Mouse (Mus musculus): Measurements from ENCODE around the gene Chaf1a. TPM values are rescaled to one million over a fixed set of nuclear protein-coding genes. Genes with fewer than 3 reads are reported as not detected.

The Chaf1a gene
- 48.5 and 49.5 TPM in 2 replicates for total RNA-seq (2012; rRNA removed)
- polyA plus RNA-seq (2012; ENCODE audit: insufficient read depth in 1 of 2, insufficient read length in 2 of 2, low read depth in 1 of 2, low replicate concordance in 2 of 2, missing spikeins in 1 of 2) = 100 to 1,000 TPM in 1 of 2 experiments, not detected in 1; 116 TPM

DNA sequence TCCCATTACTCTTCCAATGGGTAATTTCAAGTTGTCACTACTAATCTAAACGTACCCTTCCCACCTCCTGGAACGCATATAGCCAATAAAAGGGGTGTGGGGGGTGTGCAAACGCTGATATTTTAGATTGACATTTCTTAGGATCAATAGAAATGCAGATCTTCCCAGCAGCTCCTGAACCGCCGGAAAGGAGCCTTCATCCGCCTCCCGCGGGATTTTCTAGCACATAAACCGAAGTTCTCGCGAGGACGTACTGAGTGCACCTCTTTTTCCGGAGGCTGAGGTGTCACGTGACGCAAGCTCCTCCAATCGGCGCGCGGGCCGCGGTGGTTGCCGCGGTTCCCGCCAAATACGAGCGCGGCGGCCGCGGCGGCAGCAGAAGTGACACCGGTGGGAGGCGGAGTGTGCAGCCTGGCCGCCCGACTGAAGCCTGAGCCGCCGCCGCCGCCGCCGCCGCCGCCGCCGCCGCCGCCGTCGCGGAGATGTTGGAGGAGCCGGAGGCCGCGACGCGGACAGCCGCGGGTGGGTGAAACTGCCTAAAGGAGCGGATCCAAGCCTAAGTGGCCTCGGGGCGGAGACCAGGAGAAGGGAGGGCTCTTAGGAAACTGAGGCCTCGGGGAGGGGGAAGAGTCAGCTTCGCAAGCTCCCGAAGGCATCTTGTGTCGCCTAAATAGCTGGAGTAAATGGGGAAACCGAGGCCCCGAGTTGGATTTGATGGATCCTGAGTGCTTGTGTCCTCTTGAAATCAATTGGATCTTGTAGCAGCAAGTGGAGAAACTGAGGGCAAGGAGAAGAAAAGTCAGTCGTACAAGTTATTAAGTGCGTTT, at the start of gene Chaf1a:
Gene Chaf1a, plus strand, starts transcription at position 410 of the 827 bp plus-strand sequence.
- H3K9me3 ChIP-seq (replicated peaks; ENCODE audit: insufficient read depth, low read length) = no peaks in the 10 kb centered on the region
- DNase-seq (ENCODE audit: low read depth, low spot score) = peak; percentile 99
- H3K9ac ChIP-seq (ENCODE audit: control insufficient read depth, low read depth, low read length, poor library complexity, severe bottlenecking) = peak within 1 kb of the TSS; percentile 98
- H3K4me1 ChIP-seq (ENCODE audit: control insufficient read depth in 1 of 2, insufficient read depth in 2 of 2, low read length in 2 of 2) = peaks cover 6 to 24% of the 10 kb centered on the region in 2 experiments
- H3K27ac ChIP-seq (ENCODE audit: control insufficient read depth, low read depth, low read length) = peak within 1 kb of the TSS; percentile 88
- no peak for TF ChIP-seq CHD1 (IDR thresholded peaks at IDR 0.05; ENCODE audit: low read depth, low read length)
- TF ChIP-seq EP300 (IDR thresholded peaks at IDR 0.05; ENCODE audit: low read depth in 1 of 2, low read length in 2 of 2) = no peak
- peak; percentile 97 for TF ChIP-seq CHD2 (IDR thresholded peaks at IDR 0.05; ENCODE audit: low read length)
- no peak for TF ChIP-seq NRF1 (IDR thresholded peaks at IDR 0.05; ENCODE audit: insufficient read depth, low read depth, low read length, poor library complexity, severe bottlenecking)
- peak; percentile 84 for TF ChIP-seq HCFC1 (IDR thresholded peaks at IDR 0.05; ENCODE audit: low read depth, low read length)
- TF ChIP-seq POLR2AphosphoS5 (IDR thresholded peaks at IDR 0.05; ENCODE audit: borderline replicate concordance, low read depth, low read length) = no peak
- 0 out of 2 replicates have a peak, but pooled peaks have one; percentile 6 for TF ChIP-seq MYC (IDR thresholded peaks at IDR 0.05; ENCODE audit: low read depth, low read length)
- peak; percentile 84; the same call in 1 of the 2 replicates for TF ChIP-seq E2F4 (IDR thresholded peaks at IDR 0.05; ENCODE audit: borderline replicate concordance, low read depth, low read length)
- 0 out of 2 replicates have a peak, but pooled peaks have one; percentile 21 for TF ChIP-seq TCF12 (IDR thresholded peaks at IDR 0.05; ENCODE audit: low read depth, low read length)
- peak; percentile 85 for TF ChIP-seq TBP (IDR thresholded peaks at IDR 0.05; ENCODE audit: low read depth, low read length)
- TF ChIP-seq MAZ (IDR thresholded peaks at IDR 0.05; ENCODE audit: low read depth, low read length) = 0 out of 2 replicates have a peak, but pooled peaks have one; percentile 32
- peak; percentile 86 for TF ChIP-seq GATA1 (IDR thresholded peaks at IDR 0.05; ENCODE audit: low read depth, low read length)
- peak; percentile 41; the same call in 1 of the 2 replicates for TF ChIP-seq ZMIZ1 (IDR thresholded peaks at IDR 0.05; ENCODE audit: low read depth, low read length)
- peak; percentile 66 for TF ChIP-seq POLR2A (IDR thresholded peaks at IDR 0.05; ENCODE audit: control insufficient read depth in 1 of 2, insufficient read depth in 1 of 2, low read depth in 1 of 2, low read length in 2 of 2, poor library complexity in 1 of 2)
- no peak for TF ChIP-seq CTCF (IDR thresholded peaks at IDR 0.05 in 2 of 3, conservative IDR thresholded peaks at IDR 0.05 in 1 of 3; ENCODE audit: control insufficient read depth in 1 of 3, insufficient read depth in 1 of 3, low read depth in 2 of 3, low read length in 3 of 3, poor library complexity in 1 of 3, severe bottlenecking in 1 of 3)
- TF ChIP-seq MEF2A (IDR thresholded peaks at IDR 0.05; ENCODE audit: extremely low read depth, insufficient replicate concordance, low read depth, low read length, poor library complexity, severe bottlenecking) = no peak
- TF ChIP-seq ETS1 (IDR thresholded peaks at IDR 0.05; ENCODE audit: low read depth, low read length) = no peak
- TF ChIP-seq SIN3A (IDR thresholded peaks at IDR 0.05; ENCODE audit: low read length) = peak; percentile 72
- no peak for TF ChIP-seq BHLHE40 (IDR thresholded peaks at IDR 0.05; ENCODE audit: borderline replicate concordance, low read depth, low read length)
- peak; percentile 66 for TF ChIP-seq NELFE (IDR thresholded peaks at IDR 0.05; ENCODE audit: low read depth, low read length)
- TF ChIP-seq USF2 (IDR thresholded peaks at IDR 0.05; ENCODE audit: borderline replicate concordance in 1 of 2, insufficient read depth in 1 of 2, low read depth in 1 of 2, low read length in 2 of 2) = peak; percentile 82 to 94
- peak; percentile 95 for TF ChIP-seq MAX (IDR thresholded peaks at IDR 0.05; ENCODE audit: low read length)
- peak; percentile 50; the same call in 1 of the 2 replicates for TF ChIP-seq POLR2AphosphoS2 (IDR thresholded peaks at IDR 0.05; ENCODE audit: low read length)
- no peak for TF ChIP-seq ZNF384 (IDR thresholded peaks at IDR 0.05; ENCODE audit: low read depth, low read length)
- TF ChIP-seq ELF1 (IDR thresholded peaks at IDR 0.05; ENCODE audit: low read depth, low read length) = peak; percentile 69
- no peak for TF ChIP-seq JUND (IDR thresholded peaks at IDR 0.05; ENCODE audit: low read depth, low read length)
- TF ChIP-seq KAT2A (conservative IDR thresholded peaks at IDR 0.05; ENCODE audit: low read depth, low read length) = no peak; the same call in 1 of the 2 replicates
- TF ChIP-seq USF1 (IDR thresholded peaks at IDR 0.05; ENCODE audit: low read depth, low read length) = peak; percentile 99
- H3K4me3 ChIP-seq (ENCODE audit: control insufficient read depth in 1 of 2, insufficient read depth in 1 of 2, low read depth in 2 of 2, low read length in 2 of 2) = peak within 1 kb of the TSS; percentile 87 to 89
- H3K36me3 ChIP-seq (ENCODE audit: control insufficient read depth in 1 of 2, insufficient read depth in 2 of 2, low read length in 2 of 2) = peaks cover 13 to 34% of the 10 kb centered on the region in 2 experiments
- H3K27me3 ChIP-seq (ENCODE audit: control insufficient read depth in 1 of 2, insufficient read depth in 2 of 2, low read length in 2 of 2) = no peaks in the 10 kb centered on the region
- H3K79me2 ChIP-seq (ENCODE audit: control insufficient read depth, insufficient read depth, low read length, poor library complexity) = peaks cover 53% of the 10 kb centered on the region

Data from MEL (cell line).